Mouse (Mus musculus): ENCODE results near the gene Masp2. TPM values are rescaled to one million over a fixed set of nuclear protein-coding genes. Genes with fewer than 3 reads are reported as not detected.

The Masp2 gene
- total and polyA plus RNA-seq, 3 experiments = 0.11 to 0.85 (median 0.21) TPM

DNA sequence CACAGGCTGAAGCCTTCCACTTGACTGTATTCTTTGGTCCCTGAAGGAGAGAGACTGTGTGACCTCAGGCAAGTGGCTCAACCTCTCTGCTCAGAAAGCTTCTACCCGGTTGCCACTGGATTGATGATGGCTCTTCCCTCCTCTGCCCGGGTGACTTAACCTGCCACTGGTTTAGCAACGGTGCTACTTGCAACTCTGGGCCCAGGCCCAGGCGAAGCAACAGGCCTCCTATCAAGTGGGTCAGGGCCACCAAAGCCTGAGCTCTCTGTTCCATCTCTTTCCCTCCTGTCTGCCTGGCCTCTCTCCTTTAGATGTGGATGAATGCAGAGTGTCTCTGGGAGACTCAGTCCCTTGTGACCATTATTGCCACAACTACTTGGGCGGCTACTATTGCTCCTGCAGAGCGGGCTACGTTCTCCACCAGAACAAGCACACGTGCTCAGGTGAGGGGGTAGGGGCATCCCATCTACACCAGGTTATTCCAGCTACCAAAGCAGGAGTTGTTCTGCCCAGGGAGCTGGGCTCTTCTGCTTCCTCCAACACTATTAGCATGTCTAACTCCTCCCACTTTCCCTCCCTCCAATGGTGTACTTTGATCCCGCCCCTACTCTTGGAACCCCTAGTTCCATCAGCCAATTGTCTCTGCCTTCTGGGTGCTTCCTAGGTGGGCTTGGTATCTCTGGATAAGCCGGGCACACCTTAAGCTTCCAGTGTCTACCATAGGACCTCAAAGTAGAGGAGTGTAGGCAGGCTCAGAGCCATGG is 1.2 kb downstream of the Masp2 start:
- Histone ChIP-seq H3K4me1 (ENCODE audit: control insufficient read depth in 1 of 2, insufficient read depth in 2 of 2) (peaks cover 4 to 27% of the 10 kb centered on the region in 2 experiments; a peak in 3 of 4 replicates), H3K9me3 (replicated peaks; ENCODE audit: low read length) (peaks cover 6% of the 10 kb centered on the region), H3K79me2 (replicated peaks; ENCODE audit: control insufficient read depth, extremely low read depth, insufficient read depth, poor library complexity, severe bottlenecking) (no peaks in the 10 kb centered on the region), H3K4me2 (ENCODE audit: insufficient read depth, low read depth, poor library complexity, severe bottlenecking) (no peak overlapping the region), H3K36me3 (replicated peaks in 1 of 2; ENCODE audit: control insufficient read depth in 1 of 2, insufficient read depth in 1 of 2, low read length in 1 of 2) (peaks cover 10 to 31% of the 10 kb centered on the region in 2 experiments), H3K4me3 (replicated peaks in 1 of 3; ENCODE audit: low read depth in 2 of 3, low read length in 2 of 3, poor library complexity in 1 of 3) (no peak overlapping the region), H3K27me3 (replicated peaks) (no peaks in the 10 kb centered on the region), H3K27ac (ENCODE audit: insufficient read depth, low read depth) (no peak overlapping the region), H3K9ac (ENCODE audit: insufficient read depth, low read depth) (no peak overlapping the region)
- in situ Hi-C loops (cut with MboI; ENCODE audit: low pct_ligation_motif_present, low pct_unique_long_range_greater_than_20kb, low sequenced_read_pairs) (loop anchor here (25.0 kb wide), 1 partner anchor 441 kb away; the partner anchor contains the start of genes Fbxo2, Fbxo44 and Fbxo6), dilution Hi-C loops (cut with MboI; ENCODE audit: extremely low pct_ligation_motif_present, extremely low pct_unique_long_range_greater_than_20kb, low sequenced_read_pairs) (no loop called here)
- no peak for DNase-seq (ENCODE audit: extremely low read depth)
- TF ChIP-seq NELFE (IDR thresholded peaks at IDR 0.05; ENCODE audit: low read depth, low read length) (no peak), JUN (IDR thresholded peaks at IDR 0.05; ENCODE audit: insufficient read depth, low read depth, low read length) (no peak), MAX (IDR thresholded peaks at IDR 0.05; ENCODE audit: low read length) (no peak), MXI1 (IDR thresholded peaks at IDR 0.05; ENCODE audit: low read depth, low read length) (no peak), POLR2AphosphoS2 (IDR thresholded peaks at IDR 0.05; ENCODE audit: low read depth, low read length) (no peak), JUND (conservative IDR thresholded peaks at IDR 0.05; ENCODE audit: low read depth, low read length) (no peak), ELF1 (IDR thresholded peaks at IDR 0.05; ENCODE audit: low read depth, low read length) (no peak), EP300 (IDR thresholded peaks at IDR 0.05; ENCODE audit: low read length) (no peak), TBP (conservative IDR thresholded peaks at IDR 0.05; ENCODE audit: low read depth, low read length) (no peak), USF2 (conservative IDR thresholded peaks at IDR 0.05; ENCODE audit: low read depth, low read length) (no peak), CTCF (conservative IDR thresholded peaks at IDR 0.05 in 1 of 2, IDR thresholded peaks at IDR 0.05 in 1 of 2; ENCODE audit: low read depth in 2 of 2, low read length in 2 of 2) (no peak), UBTF (IDR thresholded peaks at IDR 0.05; ENCODE audit: low read depth, low read length) (no peak), ZNF384 (IDR thresholded peaks at IDR 0.05; ENCODE audit: low read depth, low read length) (no peak), SMC3 (IDR thresholded peaks at IDR 0.05; ENCODE audit: low read depth, low read length) (no peak), E2F4 (IDR thresholded peaks at IDR 0.05; ENCODE audit: insufficient replicate concordance, low read depth, low read length) (no peak), MAFK (IDR thresholded peaks at IDR 0.05; ENCODE audit: insufficient replicate concordance, low read length) (no peak), RAD21 (IDR thresholded peaks at IDR 0.05; ENCODE audit: low read depth, low read length) (no peak), NRF1 (IDR thresholded peaks at IDR 0.05; ENCODE audit: low read depth, low read length) (no peak), ZKSCAN1 (IDR thresholded peaks at IDR 0.05; ENCODE audit: borderline replicate concordance, low read depth, low read length) (no peak)

DNA sequence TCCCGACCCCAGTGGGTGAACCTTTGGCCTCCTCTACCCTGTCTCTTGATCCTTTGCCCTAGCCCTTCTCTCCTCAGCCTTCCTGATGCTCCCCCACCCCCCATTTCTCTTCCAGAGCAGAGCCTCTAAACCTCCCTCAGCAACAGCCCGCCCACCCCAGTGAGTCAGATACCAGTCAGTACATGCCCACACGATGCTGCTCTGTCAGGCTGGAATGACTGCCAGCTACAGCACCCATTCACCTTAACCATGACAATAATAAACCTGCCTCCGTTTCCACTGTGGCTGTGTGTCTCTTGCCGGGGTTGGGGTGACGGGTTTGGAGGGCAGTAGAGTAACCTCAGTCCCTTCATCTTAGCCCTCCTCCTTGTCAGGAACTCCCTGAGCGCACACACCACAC is 1.8 kb downstream of the Masp2 start:
- Histone ChIP-seq H3K27me3 (replicated peaks) (no peaks in the 10 kb centered on the region), H3K4me3 (replicated peaks in 1 of 3; ENCODE audit: low read depth in 2 of 3, low read length in 2 of 3, poor library complexity in 1 of 3) (no peak overlapping the region), H3K79me2 (replicated peaks; ENCODE audit: control insufficient read depth, extremely low read depth, insufficient read depth, poor library complexity, severe bottlenecking) (no peaks in the 10 kb centered on the region), H3K4me2 (ENCODE audit: insufficient read depth, low read depth, poor library complexity, severe bottlenecking) (no peak overlapping the region), H3K9ac (ENCODE audit: insufficient read depth, low read depth) (no peak overlapping the region), H3K36me3 (replicated peaks in 1 of 2; ENCODE audit: control insufficient read depth in 1 of 2, insufficient read depth in 1 of 2, low read length in 1 of 2) (peaks cover 10 to 29% of the 10 kb centered on the region in 2 experiments), H3K27ac (ENCODE audit: insufficient read depth, low read depth) (no peak overlapping the region), H3K4me1 (ENCODE audit: control insufficient read depth in 1 of 2, insufficient read depth in 2 of 2) (peaks cover 4 to 27% of the 10 kb centered on the region in 2 experiments; a peak in 3 of 4 replicates), H3K9me3 (replicated peaks; ENCODE audit: low read length) (peaks cover 2% of the 10 kb centered on the region)
- in situ Hi-C loops (cut with MboI; ENCODE audit: low pct_ligation_motif_present, low pct_unique_long_range_greater_than_20kb, low sequenced_read_pairs) (loop anchor here (25.0 kb wide), 1 partner anchor 442 kb away; the partner anchor contains the start of genes Fbxo2, Fbxo44 and Fbxo6), dilution Hi-C loops (cut with MboI; ENCODE audit: extremely low pct_ligation_motif_present, extremely low pct_unique_long_range_greater_than_20kb, low sequenced_read_pairs) (no loop called here)
- no peak for DNase-seq (ENCODE audit: extremely low read depth)
- TF ChIP-seq TCF12 (IDR thresholded peaks at IDR 0.05; ENCODE audit: low read depth, low read length) (no peak), SIN3A (IDR thresholded peaks at IDR 0.05; ENCODE audit: low read length) (no peak), RAD21 (IDR thresholded peaks at IDR 0.05; ENCODE audit: low read depth, low read length) (no peak), JUN (IDR thresholded peaks at IDR 0.05; ENCODE audit: insufficient read depth, low read depth, low read length) (no peak), MEF2A (IDR thresholded peaks at IDR 0.05; ENCODE audit: borderline replicate concordance, low read depth, low read length) (no peak), MAFK (IDR thresholded peaks at IDR 0.05; ENCODE audit: insufficient replicate concordance, low read length) (no peak), CHD1 (IDR thresholded peaks at IDR 0.05; ENCODE audit: low read depth, low read length) (no peak), ETS1 (conservative IDR thresholded peaks at IDR 0.05; ENCODE audit: low read depth, low read length) (no peak), ELF1 (IDR thresholded peaks at IDR 0.05; ENCODE audit: low read depth, low read length) (no peak), ZNF384 (IDR thresholded peaks at IDR 0.05; ENCODE audit: low read depth, low read length) (no peak), MAX (IDR thresholded peaks at IDR 0.05; ENCODE audit: low read length) (no peak)
